Mouse (Mus musculus): ENCODE measurements at regions not wholly inside any gene's neighbourhood (a gene's known extent, or its start where the extent isn't known, plus 50 kb on each side); places are given as distances from the start of the nearest gene placed in this dataset.

DNA sequence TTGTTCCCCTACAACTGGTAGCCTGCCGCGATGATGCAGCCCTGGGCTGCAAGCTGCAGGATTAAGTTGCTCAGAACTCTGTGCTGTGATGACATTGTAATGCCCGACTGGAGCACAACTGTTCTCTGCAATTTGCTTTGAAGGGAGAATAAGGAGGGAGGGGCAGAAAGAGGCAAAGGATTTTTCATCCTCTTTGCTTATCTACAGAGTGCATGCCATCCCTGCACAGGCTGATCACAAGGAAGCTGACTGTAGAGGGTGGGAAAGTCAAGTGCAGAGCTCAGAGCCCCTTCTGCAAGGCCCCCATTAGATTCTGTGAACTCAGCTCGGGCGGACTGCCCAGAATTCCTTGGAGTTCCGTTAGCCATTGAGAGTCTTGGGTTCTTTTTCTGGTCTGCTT lies 174.8 kb downstream of the Gm19935 start:
- TF ChIP-seq CTCF (IDR thresholded peaks at IDR 0.05; ENCODE audit: insufficient read depth, low read length) (no peak), POLR2A (IDR thresholded peaks at IDR 0.05; ENCODE audit: borderline replicate concordance, extremely low read depth, low read depth, low read length) (no peak)

All from lung, adult 2 months (tissue).